Mouse (Mus musculus) adrenal gland, adult (tissue): ENCODE results near the gene Serpina11.

Source experiments
- DNase-seq, 2 experiments: peaks; one replicate each; pipeline ENCODE4 v3.0.0; 2022 to 2023; ENCODE audit warnings: low spot score in 1 of 2; ENCODE audit not compliant: inconsistent age in 2 of 2

Gene Serpina11

DNA sequence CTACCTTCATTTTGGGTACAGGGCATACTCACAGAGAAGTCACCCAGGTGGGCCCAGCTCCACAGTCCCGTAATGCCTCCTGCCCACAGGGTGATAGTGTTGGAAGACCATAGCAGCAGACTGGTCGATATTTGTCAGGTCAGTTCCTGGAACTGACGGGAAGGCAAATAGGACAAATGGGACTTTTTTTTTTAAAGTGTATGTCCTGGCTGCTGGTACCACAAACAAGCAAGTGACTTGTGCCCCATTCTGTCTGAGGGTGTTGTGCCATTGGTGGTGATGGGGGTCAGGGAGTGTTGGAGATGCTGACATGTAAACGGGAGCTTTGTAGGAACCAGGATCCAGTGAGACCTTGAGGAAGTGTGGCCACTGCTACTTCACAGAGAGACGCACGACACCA lies at the start of gene Serpina11:
Serpina11 (minus strand) TSS at position 101 of the 400 bp plus-strand sequence.
- DNase-seq = no peak

DNA sequence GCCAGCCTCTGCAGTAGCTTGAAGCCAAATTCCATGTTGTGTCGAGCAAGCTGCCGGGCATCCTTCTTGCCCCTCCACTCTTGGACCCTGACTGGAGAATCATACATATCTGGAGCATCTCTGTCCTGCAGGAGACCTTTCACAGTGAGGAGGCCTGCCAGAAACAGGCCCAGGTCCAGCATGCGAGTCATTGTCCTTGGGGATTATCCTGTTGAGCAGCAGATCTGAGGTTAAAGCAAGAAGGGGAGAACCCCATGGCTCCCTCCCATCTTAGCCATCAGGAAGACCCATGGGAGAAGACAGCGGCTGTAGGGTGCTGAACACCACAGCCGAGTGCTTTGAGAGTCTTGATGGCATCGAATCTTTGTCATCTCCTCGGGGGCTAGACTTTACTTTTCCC lies 48.4 kb upstream of the Serpina11 start:
- DNase-seq = no peak

DNA sequence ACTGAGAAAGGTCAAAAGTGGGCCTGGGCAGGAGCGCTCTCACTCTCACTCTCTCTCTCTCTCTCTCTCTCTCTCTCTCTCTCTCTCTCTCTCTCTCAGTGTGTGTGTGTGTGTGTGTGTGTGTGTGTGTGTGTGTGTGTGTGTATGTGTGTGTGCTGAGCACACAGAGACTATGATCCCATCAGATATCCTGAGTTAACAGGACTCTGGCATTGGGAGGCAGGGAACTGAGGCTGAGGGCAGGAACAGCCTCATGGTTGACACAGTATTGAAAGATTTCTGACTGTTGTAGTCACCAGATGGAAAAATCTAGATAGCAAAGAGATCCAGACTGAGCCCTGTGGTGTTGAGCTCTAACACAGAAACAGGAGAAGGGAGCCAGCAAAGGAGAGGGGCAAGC lies 44.0 kb upstream of the Serpina11 start:
- no peak for DNase-seq

DNA sequence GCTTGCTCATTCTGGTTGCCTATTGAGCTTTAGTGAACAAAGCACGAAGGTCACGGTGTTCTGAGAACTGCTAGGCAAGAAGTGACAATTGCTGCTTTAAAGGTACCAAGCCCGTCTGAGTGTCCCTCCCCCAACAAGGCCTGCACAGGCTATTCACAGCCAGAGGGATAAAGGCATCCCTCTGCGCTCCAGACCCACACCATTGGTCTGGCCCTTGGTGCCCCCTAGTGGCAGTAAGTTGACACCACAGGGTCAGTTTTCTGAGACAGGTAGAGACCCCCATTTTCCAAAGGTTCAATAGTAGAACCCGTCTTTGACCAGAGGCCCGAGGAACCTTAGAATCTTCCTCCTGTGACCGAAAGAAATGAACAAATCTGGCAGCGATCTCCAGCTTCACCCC lies 40.2 kb upstream of the Serpina11 start:
- DNase-seq = peak; percentile 19 to 67

DNA sequence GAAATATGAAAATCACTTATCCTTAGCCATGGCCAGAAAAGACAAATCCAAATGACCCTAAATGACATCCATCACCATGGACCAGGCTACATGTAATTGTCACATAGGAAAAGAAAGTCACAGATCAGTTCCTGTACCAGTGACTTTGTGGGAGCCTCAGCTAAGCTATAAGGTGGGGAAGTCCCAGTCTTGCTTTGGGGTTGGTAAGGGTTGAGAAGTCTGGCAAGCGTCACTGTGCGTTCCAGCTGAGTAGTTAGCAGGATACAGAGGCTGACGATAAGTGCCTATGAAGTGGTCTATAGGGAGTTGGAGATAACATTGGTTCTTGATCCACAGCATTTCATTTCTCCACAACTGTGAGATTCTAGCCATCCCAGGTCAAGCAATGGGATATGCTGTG lies 25.5 kb upstream of the Serpina11 start:
- DNase-seq = no peak

DNA sequence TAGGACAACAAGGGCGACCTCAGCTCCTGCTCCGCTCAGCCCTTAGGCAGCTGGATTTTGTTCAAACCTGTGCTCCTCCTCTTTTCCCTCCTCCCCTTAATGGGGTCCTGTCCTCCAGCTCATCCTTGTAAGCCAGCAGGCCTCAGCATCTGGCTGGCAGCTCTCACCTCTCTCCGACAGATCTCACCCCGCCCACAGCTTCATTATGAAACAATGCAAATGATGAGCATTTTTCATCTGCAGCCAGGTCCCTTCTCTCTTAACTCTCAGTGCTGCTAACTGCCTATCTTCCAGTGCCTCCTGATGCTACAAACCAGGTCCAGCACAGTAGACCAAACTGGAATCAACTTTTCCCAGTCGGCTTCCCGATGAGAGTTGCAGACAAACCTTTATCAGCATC lies 23.9 kb upstream of the Serpina11 start, which contains the start of gene Serpina9:
Serpina9 (minus strand) TSS at position 136 of the 400 bp plus-strand sequence.
- no peak for DNase-seq

DNA sequence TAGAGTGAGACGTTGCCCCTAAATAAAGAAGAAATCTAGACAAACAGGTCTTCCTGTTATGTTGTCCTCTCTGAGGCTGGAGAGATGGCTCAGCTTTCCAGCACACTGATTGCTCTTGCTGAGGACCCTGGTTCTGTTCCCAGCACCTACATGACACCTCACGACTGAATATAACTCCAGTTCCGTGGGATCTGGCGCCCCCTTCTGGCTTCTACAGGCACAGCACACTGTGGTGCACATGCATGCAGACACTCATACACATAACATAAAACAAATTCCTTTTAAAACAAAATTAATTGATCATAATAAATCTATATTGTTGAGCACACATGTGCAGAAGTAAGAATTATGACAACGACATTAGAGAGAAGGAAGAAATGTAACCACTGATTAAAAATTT lies 14.9 kb upstream of the Serpina11 start:
- DNase-seq = no peak

DNA sequence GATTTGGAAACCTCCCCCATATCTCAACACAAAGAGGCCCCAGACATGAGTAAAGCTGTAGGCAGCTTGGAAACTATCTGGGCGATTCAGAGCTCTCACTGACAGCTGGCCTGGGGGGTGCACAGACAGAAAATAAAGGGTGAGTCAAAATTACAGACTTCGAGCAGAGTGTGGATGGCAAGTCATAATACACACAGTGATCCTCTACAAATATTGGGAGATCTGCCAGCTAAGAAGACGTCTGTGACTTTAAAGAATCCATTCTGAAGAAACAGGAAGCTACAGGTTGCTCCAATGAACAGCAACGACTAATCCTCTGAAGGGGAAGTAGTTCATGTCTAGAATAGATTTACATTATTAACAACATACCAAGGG lies 13.5 kb upstream of the Serpina11 start:
- no peak for DNase-seq

DNA sequence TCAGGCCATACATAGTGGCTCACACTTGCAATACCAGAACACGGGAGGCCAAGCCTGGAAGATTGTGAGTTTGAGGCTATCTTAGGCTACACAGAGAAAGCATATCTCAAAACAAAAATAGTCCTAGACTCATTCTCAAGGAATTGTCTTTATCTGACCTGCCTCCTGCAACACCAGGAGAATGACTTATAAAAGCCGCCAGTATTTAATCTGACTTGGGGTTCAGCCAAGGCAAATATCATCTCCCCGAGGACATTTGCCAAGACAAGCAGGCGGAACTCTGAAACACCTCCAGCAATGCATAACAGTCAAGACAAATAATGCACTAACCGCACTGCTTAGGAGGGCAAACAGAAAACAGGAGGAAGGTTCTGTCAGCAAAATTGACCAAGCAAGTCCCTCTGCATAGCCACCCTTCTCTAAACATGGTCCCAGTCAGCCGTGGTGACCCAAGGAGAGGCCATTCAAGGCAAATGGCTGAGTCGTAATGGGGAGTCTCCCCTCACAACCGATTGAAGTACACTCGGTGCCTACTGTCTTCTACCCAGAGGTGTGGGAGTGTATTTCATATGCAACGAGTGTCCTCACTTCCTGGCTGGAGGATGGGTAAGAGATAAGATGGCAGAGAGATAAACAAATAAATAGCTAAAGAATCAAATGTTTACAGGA lies 12.9 kb upstream of the Serpina11 start:
- peak; percentile 60 to 87 for DNase-seq

DNA sequence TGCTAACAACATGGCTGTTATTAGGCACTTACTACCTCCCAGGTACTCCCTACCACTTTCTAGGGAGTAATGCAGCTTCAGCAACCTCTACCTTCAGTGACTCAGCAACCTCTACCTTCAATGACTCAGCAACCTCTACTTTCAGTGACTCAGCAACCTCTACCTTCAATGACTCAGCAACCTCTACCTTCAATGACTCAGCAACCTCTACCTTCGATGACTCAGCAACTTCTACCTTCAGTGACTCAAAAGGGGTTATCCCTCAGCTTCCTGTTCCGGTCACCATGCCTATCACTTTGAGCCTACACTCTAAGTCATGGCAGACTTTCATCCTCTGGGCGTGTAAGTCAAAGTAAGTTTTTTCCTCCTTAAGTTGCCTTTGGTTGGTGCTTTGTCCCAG lies 10.8 kb upstream of the Serpina11 start:
- DNase-seq = no peak

DNA sequence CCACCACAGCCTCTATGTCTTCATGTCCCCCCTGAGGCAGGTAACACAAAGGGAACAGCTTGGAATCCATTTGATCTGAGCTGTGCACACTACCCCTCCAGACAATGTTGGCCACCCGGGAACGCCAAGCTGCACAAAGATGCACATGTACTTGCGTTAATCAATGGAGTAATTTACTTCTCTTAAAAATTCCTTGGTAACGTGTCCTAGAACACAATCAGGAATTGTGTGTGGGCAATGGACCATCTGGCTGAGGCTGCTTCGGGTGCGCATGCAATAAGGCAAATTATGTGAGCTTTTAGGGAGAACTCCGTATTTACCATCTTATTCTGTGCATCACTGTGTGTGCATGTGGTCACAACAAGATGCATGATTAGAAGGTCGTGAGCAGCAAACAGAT lies 9.9 kb upstream of the Serpina11 start:
- no peak for DNase-seq

DNA sequence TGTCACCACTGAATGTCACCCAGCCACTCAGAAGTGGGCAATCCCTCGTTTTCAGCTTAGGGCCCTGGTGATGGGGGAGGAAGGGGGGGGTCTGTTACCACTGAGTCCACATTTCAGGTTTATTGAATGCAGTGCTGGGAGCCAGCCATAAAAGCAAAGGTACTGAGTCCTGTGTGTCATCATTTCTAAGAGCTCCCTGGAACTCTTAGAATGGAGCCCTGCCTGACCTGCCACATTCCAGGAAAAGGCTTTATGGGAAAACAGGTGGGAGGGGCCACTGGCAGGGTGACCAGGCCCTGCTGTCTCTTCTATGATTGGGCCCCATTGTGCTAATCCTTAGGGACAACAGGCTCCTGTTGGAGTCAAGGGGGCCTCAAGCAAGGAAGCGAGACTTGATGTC lies 6.8 kb upstream of the Serpina11 start:
- DNase-seq = no peak

DNA sequence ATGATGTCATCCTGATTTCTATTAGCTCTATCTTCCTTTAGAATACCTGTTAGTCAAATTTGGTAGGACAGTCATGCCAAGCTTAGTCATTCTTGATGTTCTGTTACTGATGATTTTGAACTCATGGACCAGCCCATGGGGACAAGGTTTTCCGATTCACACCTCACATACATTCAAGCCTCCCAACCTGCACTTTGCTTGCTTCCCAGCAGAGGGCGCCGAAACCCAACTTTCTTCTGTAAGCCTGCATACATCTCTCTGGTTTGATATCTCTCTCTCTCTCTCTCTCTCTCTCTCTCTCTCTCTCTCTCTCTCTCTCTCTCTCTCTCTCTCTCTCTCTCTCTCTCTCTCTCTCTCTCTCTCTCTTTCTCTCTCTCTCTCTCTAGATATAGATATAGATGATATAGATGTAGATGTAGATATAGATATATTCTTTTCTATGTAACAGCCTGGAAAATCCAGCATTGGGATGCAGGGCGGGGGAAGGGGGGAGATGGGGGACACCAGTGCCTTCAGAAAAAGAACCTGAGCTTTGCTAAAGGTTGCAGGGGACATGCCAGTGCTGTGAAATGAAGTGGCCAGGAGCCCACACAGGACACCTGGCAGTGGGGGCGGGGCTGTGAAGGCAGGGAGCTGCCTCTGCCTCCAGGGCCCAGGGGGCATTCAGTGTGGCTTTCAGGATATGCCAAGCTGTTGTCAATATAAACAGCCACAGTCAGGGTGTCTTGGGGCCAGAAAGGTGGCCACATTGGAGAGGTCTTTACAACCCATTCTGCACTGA lies 5.7 kb upstream of the Serpina11 start:
- DNase-seq = peak; percentile 54 to 90

DNA sequence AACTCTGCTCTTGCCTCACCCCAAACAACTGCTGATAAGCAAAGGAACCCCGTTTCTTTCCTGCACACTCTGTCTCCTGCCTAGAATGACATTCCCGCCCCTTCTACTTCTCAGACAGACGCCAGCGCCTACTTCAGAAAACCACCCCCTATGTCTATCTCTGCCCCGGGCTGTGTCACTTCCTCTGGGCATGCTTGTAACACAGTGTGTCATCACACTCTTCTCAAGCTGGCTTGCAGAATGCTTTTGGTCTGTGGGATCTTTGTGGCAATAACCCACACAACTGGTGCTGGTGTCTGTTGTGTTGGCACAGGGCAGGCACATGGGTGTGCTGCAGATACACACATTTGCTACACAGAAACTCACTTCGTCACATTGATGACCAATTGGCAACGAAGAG lies 3.2 kb upstream of the Serpina11 start:
- no peak for DNase-seq

DNA sequence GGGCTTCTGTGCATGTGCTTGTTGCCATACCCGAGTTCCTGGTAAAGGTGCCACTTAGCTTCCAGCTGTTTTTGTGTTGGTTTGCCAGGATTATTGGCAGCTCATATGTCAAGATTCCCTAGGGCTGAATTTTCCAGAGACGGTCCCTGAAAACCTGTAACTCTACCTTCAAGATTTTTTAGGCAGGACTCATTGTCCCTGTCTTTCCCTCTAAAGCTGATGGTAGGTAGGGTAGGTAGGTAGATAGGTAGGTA lies 316 bp downstream of the Serpina11 start:
- no peak for DNase-seq

DNA sequence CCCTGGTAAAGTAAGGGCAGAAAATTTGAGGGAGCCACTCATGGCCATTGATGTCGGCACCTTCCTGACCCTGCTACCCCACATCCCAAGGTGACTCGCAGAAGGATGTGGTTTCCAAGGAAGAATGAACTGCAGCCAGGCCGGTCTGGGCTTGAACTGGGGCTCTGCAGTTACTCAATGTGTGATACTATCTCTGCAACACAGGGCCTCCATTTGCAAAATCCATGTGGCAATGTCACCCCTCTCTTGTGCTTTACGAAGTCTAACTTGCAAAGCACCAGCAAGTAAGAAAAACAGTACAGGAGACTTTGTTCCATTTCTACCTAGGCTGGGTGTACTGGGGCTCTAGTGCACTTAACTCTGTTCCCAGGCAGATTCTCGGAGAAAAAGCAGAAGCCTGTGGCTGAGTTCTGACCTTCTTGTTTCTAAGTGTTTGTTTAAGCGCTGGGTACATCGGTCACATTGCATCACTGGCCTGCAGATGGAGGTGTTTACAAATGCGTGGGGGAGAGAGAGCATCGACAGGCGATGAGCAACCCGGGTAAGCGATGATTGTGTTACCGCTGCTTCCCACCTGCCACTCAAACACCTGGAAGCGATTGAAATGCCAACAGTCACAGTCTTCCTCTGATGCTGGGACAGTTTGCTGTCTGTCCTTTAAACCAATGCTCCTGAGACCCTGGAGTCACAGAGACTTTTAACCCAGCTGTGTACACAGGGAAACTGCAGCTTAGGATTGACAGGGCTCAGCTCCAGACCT lies 823 bp downstream of the Serpina11 start:
- DNase-seq = no peak

DNA sequence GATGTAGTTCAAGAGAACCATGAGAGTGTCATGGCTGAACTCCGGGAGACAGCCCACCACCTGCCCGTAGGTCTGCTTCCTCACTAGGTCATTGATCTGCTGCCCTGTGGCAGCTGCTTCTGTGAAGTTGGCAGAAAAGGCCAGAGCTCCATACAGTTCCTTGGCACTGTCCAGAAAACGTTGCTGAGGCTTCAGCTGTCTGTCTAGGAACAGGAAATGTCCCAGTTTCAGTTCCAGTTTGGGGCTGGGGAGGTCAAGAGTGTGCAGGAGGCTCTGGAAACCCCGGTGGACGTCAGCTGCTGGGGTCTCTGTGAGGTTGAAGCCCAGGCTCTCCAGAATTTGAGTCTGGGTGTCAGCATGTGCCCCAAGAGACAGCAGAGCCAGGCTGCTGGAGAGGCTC lies 3.9 kb downstream of the Serpina11 start:
- no peak for DNase-seq

DNA sequence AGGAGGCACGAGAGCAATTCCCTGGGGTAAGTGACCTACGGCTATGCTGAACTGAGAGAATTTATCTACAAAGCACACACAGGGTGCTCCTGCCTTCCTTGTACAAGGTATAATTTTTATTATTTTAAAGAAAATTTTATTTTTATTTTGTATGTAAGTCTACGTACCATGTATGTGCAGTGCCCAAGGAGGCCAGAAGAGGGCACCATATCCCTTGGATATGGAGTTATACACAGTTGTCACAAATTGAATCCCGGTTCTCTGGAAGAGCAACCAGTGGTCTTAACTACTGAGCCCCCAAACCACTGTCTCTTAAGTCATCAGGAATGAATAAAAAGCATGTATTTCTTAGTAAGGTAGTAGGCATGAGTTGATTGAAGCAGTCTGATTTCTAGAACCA lies 4.8 kb downstream of the Serpina11 start:
- DNase-seq = peak; percentile 18 to 78

DNA sequence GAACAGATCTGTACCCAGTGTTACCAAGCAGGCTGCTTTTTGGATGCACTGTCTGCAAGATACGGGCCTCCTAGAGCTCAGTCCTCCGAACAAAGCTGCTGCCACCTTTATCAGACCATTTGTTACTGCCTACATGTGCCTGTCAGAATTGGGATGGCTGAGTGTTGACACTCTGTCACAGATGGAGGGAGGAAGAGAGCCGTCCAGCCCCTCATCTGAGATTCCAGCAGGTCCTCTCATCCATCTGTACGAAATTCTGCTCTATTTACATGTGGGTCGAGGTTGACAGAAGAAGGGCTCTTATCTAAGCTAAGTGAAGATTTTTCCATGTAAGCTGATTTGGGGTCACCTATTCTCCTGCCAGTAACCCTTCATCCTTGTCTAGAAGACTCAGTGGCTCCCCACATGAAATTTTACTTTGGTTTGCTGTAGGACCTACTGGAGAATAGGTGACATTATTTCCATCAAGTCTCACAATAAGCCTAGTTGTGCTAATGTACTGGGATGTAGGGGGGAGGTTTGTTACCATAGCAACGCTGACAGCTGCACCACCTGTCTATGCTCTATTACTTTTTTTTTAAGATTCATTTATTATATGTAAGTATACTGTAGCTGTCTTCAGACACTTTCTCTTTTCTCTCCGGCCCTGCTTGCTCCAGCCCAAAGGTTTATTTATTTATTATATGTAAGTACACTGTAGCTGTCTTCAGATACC lies 8.0 kb downstream of the Serpina11 start:
- DNase-seq = no peak

DNA sequence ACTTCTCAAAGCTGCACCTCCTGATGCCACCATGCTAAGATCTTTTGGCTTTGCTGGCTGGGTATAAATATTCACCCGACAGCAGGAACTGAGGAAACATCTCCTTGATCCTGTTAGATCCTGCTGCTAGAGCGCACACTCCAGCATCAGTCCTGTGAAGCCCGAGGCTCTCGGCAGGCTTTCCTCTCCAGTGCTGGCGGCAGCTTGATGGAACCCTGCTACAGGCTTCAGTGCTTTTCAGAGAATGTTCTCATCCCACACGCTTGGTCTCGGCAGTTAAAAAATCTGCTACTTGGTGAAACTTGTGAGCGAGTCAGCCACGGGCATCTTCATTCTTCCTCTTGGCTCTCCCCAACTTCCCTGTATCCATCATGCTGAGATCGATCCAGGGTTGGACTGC lies 11.5 kb downstream of the Serpina11 start:
- DNase-seq = no peak

DNA sequence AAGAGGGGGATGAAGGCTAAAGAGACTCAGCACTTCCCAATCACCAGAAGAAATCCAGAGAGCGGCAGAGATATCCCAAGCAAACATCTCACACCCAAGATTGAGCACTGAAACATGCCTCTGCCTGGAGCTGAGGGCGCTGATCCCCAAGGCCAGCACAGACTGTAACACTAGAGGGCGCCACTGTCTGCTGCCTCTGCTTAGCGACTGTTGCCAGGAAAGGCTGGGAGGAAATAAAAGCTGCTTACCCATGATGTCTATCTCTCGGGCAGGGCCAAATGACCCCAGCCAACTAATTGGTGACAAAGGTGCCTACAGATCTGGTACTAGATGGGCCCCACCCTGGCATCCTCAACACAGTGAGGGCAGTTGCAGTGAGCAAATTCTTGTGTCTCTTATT lies 11.9 kb downstream of the Serpina11 start:
- peak; percentile 20 to 74 for DNase-seq

DNA sequence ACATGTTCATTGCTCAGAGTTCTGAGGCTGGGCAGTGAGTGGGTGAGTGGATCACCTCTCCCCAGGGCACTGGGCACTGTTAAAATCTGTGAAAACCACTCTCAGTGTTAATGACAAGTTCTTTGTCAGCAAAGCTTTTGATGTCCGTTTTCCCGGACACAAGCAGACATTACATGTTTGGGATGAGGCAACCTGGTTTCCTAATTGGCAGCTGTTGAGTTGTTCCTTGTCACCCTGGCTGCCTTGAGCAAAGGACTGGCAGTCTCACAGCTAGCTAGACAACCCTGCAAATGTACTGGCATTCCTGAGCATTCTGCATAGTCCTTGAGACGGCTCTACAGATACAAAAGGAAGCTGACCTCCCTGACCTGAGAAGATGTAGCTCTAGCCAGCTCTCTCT lies 12.7 kb downstream of the Serpina11 start:
- DNase-seq = no peak
